In the genomic region with DNA sequence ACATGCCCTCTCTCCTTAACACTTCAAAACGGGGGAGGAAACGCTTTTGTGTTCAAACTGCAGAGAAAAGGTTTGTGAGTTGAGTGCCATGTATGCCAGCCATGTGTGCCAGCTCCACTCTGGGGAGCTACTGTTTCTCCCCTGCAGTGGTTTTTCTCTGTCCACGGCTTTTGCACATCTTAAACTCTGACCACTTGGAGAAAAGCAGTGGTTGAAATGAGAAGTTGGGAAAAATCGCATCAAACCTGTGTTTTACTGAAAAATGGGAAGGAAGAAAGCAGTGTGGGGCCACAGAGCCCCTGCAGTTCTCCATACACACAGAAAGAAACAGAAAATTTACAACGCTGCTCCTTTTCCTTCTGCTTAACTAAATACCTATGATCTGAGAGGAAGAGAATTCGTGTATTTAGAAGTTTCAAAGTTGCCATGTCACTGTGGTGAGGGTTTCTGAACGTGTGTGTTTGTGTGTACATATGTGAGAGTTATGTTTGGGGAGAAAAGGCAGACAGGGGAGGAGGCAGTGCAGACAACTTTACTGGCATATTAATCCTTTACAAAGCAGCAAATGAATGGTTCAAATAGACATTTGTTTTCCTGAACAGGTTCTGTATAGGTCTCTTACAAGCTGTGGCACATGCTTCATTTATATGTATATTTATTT, we compare ENCODE assay signal across 11 mouse cellular contexts.
DNase-seq lines count a peak whose midpoint lies in the region; ATAC-seq and TF ChIP-seq lines count a peak whose summit lies in the region.
"Had no signal": no experiment of that assay in that cellular context is flagged by ENCODE, and none has a peak within 500 bp of the region (broad histone marks: within the 10 kb centered on the region; RNA-seq: fewer than 3 reads in every experiment).

No protein-coding gene starts in this region.

- H3K27ac ChIP-seq in forebrain, postnatal 0 days (ENCODE audit: low read depth, low read length) = peak overlapping the region; percentile 96
- H3K27ac ChIP-seq in midbrain, embryonic 12.5 days (replicated peaks) = peak overlapping the region; percentile 88
- H3K27ac ChIP-seq in liver, postnatal 0 days (ENCODE audit: low read depth) = no peak overlapping the region
- H3K27ac ChIP-seq: liver, embryonic 15.5 days had no signal

- DNase-seq in cerebellum, adult 18-20 months = peak; percentile 26 to 49
- DNase-seq in cerebellum, adult 11-12 months = no peak
- DNase-seq in cerebellum, adult 9-10 months = peak; percentile 47
- DNase-seq in forebrain, postnatal 0 days = peak; percentile 81
- DNase-seq in liver, postnatal 0 days = no peak
- no peak for DNase-seq in right cerebral cortex, postnatal 36 days (ENCODE audit: low spot score in 2 of 2)
- DNase-seq in adrenal gland, adult 8-10 months = no peak

- 5% methylated on average over 7 of the region's 7 CpGs for whole genome bisulfite sequencing in forebrain, postnatal 0 days
- WGBS in midbrain, embryonic 12.5 days = 23% methylated on average over 7 of the region's 7 CpGs
- WGBS in liver, postnatal 0 days (ENCODE audit: insufficient replicate concordance) = 16% methylated on average over 7 of the region's 7 CpGs

- H3K4me1 ChIP-seq in forebrain, postnatal 0 days (ENCODE audit: insufficient read depth) = peaks cover 37% of the 10 kb centered on the region
- H3K4me1 ChIP-seq in midbrain, embryonic 12.5 days = peaks cover 74% of the 10 kb centered on the region
- no peaks in the 10 kb centered on the region for H3K4me1 ChIP-seq in liver, postnatal 0 days (ENCODE audit: insufficient read depth)
- H3K4me1 ChIP-seq: liver, embryonic 15.5 days had no signal

- TF ChIP-seq EP300 in liver, postnatal 0 days (IDR thresholded peaks at IDR 0.05; ENCODE audit: low read depth) = no peak

- H3K27me3 ChIP-seq in forebrain, postnatal 0 days (ENCODE audit: insufficient read depth, low read length) = no peaks in the 10 kb centered on the region
- H3K27me3 ChIP-seq in midbrain, embryonic 12.5 days = no peaks in the 10 kb centered on the region
- H3K27me3 ChIP-seq in liver, postnatal 0 days (ENCODE audit: insufficient read depth, low read length) = no peaks in the 10 kb centered on the region
- H3K27me3 ChIP-seq: liver, embryonic 15.5 days had no signal

- TF ChIP-seq CTCF in forebrain, postnatal 0 days (IDR thresholded peaks at IDR 0.05; ENCODE audit: low read depth) = no peak
- TF ChIP-seq CTCF in liver, postnatal 0 days (IDR thresholded peaks at IDR 0.05; ENCODE audit: low read depth) = no peak

- no peak for ATAC-seq in forebrain, postnatal 0 days
- no peak for ATAC-seq in midbrain, embryonic 12.5 days (ENCODE audit: low FRiP score, low read depth)
- no peak for ATAC-seq in liver, postnatal 0 days
- ATAC-seq: intestine, postnatal 0 days had no signal

- peak overlapping the region; percentile 17 for H3K4me3 ChIP-seq in forebrain, postnatal 0 days (ENCODE audit: low read depth, low read length)
- no peak overlapping the region for H3K4me3 ChIP-seq in midbrain, embryonic 12.5 days
- no peak overlapping the region for H3K4me3 ChIP-seq in liver, postnatal 0 days (ENCODE audit: low read depth, low read length)
- H3K4me3 ChIP-seq: liver, embryonic 15.5 days had no signal

- H3K36me3 ChIP-seq in forebrain, postnatal 0 days (ENCODE audit: insufficient read depth) = no peaks in the 10 kb centered on the region
- H3K36me3 ChIP-seq in midbrain, embryonic 12.5 days = no peaks in the 10 kb centered on the region
- H3K36me3 ChIP-seq in liver, postnatal 0 days (replicated peaks; ENCODE audit: insufficient read depth, low read length) = no peaks in the 10 kb centered on the region
- H3K36me3 ChIP-seq: G1E; liver, embryonic 15.5 days had no signal

- H3K4me2 ChIP-seq in forebrain, postnatal 0 days (ENCODE audit: low read depth) = peak overlapping the region; percentile 44
- H3K4me2 ChIP-seq in midbrain, embryonic 12.5 days (replicated peaks) = peak overlapping the region; percentile 28
- H3K4me2 ChIP-seq in liver, postnatal 0 days (ENCODE audit: low read depth, low read length) = no peak overlapping the region
- H3K4me2 ChIP-seq: liver, embryonic 15.5 days had no signal

- peak overlapping the region; percentile 67 for H3K9ac ChIP-seq in forebrain, postnatal 0 days
- peak overlapping the region; percentile 49 for H3K9ac ChIP-seq in midbrain, embryonic 12.5 days (replicated peaks)
- H3K9ac ChIP-seq in liver, postnatal 0 days (replicated peaks) = no peak overlapping the region
- H3K9ac ChIP-seq: liver, embryonic 15.5 days had no signal

- no peaks in the 10 kb centered on the region for H3K9me3 ChIP-seq in forebrain, postnatal 0 days (ENCODE audit: low read length)
- H3K9me3 ChIP-seq in midbrain, embryonic 12.5 days = no peaks in the 10 kb centered on the region
- no peaks in the 10 kb centered on the region for H3K9me3 ChIP-seq in liver, postnatal 0 days (ENCODE audit: low read length)
- H3K9me3 ChIP-seq: G1E; liver, embryonic 15.5 days had no signal

Comparison
In these comparisons a context has a peak if more than half of its experiments do, and no peak if none do; other contexts are left out.
1. DNase-seq: peak in cerebellum, adult 18-20 months (2 of 2), cerebellum, adult 9-10 months (single experiment) and forebrain, postnatal 0 days (single experiment); none in cerebellum, adult 11-12 months (single experiment), liver, postnatal 0 days (single experiment), right cerebral cortex, postnatal 36 days (0 of 2) and adrenal gland, adult 8-10 months (single experiment).